Comparison of ENCODE assay signal across 9 mouse cellular contexts in genomic region chr9:96652763-96653162, GRCm38 (mm10). TPM values are rescaled to one million over a fixed set of nuclear protein-coding genes. Genes with fewer than 3 reads are reported as not detected.
DNase-seq lines count a peak whose midpoint lies in the region; ATAC-seq and TF ChIP-seq lines count a peak whose summit lies in the region.
"Had no signal": no experiment of that assay in that cellular context is flagged by ENCODE, and none has a peak within 500 bp of the region (broad histone marks: within the 10 kb centered on the region; RNA-seq: fewer than 3 reads in every experiment).

No protein-coding gene starts in this region.

- TF ChIP-seq CTCF in liver, postnatal 0 days (IDR thresholded peaks at IDR 0.05; ENCODE audit: low read depth): peak; percentile 62

- H3K9ac ChIP-seq in liver, postnatal 0 days (replicated peaks): no peak overlapping the region
- H3K9ac ChIP-seq: embryonic facial prominence, embryonic 12.5 days had no signal

- WGBS in liver, postnatal 0 days (ENCODE audit: insufficient replicate concordance): 39% methylated on average over 6 of the region's 6 CpGs

- no peak overlapping the region for H3K4me3 ChIP-seq in liver, postnatal 0 days (ENCODE audit: low read depth, low read length)
- H3K4me3 ChIP-seq: embryonic facial prominence, embryonic 12.5 days had no signal

- no peak overlapping the region for H3K27ac ChIP-seq in liver, postnatal 0 days (ENCODE audit: low read depth)
- H3K27ac ChIP-seq: embryonic facial prominence, embryonic 12.5 days had no signal

- no peak for TF ChIP-seq EP300 in liver, postnatal 0 days (IDR thresholded peaks at IDR 0.05; ENCODE audit: low read depth)

- no peak for ATAC-seq in liver, postnatal 0 days

- peak; percentile 14 for DNase-seq in embryo, embryonic 10 days (ENCODE audit: low spot score)
- DNase-seq in embryo, embryonic 9.5 days (ENCODE audit: extremely low spot score): no peak
- DNase-seq in liver, postnatal 0 days: no peak
- no peak for DNase-seq in liver
- peak; percentile 44 for DNase-seq in c-Kit-positive CD71-positive TER-119-positive erythroid progenitor cells, embryonic 14.5 days (ENCODE audit: low spot score)
- DNase-seq in splenic B cell, adult 2 months (ENCODE audit: low read depth, low spot score): peak; percentile 77
- no peak for DNase-seq in right cerebral cortex, postnatal 25 days
- DNase-seq in heart, adult 8-10 months (ENCODE audit: low spot score): no peak

- no peaks in the 10 kb centered on the region for H3K4me1 ChIP-seq in liver, postnatal 0 days (ENCODE audit: insufficient read depth)
- H3K4me1 ChIP-seq: embryonic facial prominence, embryonic 12.5 days had no signal

- H3K36me3 ChIP-seq in liver, postnatal 0 days (replicated peaks; ENCODE audit: insufficient read depth, low read length): no peaks in the 10 kb centered on the region
- no peaks in the 10 kb centered on the region for H3K36me3 ChIP-seq in splenic B cell, adult 2 months (ENCODE audit: control insufficient read depth, insufficient read depth, low read length, poor library complexity, severe bottlenecking)
- H3K36me3 ChIP-seq: embryonic facial prominence, embryonic 12.5 days had no signal

- no peak overlapping the region for H3K4me2 ChIP-seq in liver, postnatal 0 days (ENCODE audit: low read depth, low read length)
- H3K4me2 ChIP-seq: embryonic facial prominence, embryonic 12.5 days had no signal

- H3K27me3 ChIP-seq in liver, postnatal 0 days (ENCODE audit: insufficient read depth, low read length): no peaks in the 10 kb centered on the region
- H3K27me3 ChIP-seq in splenic B cell, adult 2 months (ENCODE audit: control insufficient read depth, insufficient read depth, low read length, poor library complexity, severe bottlenecking): no peaks in the 10 kb centered on the region
- H3K27me3 ChIP-seq: embryonic facial prominence, embryonic 12.5 days had no signal

- H3K9me3 ChIP-seq in liver, postnatal 0 days (ENCODE audit: low read length): no peaks in the 10 kb centered on the region
- H3K9me3 ChIP-seq: embryonic facial prominence, embryonic 12.5 days had no signal

RNA-seq across cellular contexts. Expression of gene Rasa2, which starts 21.3 kb away (rescaled TPM):
- 2.5 and 2.7 TPM in 2 replicates for polyA plus RNA-seq in liver, postnatal 0 days (2015; fragmentation: Nextera tagmentation; extraction: Ambion mirVana)
- 1 to 10 TPM; 4.6 to 6.4 (median 5.4) TPM for total RNA-seq in heart, adult 8-10 months (2022)

Comparison
In these comparisons a context has a peak if more than half of its experiments do, and no peak if none do; other contexts are left out.
1. DNase-seq: peak in embryo, embryonic 10 days (single experiment), c-Kit-positive CD71-positive TER-119-positive erythroid progenitor cells, embryonic 14.5 days (single experiment) and splenic B cell, adult 2 months (single experiment); none in embryo, embryonic 9.5 days (single experiment), liver, postnatal 0 days (single experiment), liver (single experiment), right cerebral cortex, postnatal 25 days (single experiment) and heart, adult 8-10 months (single experiment).